ENCODE assay signal across 18 mouse cellular contexts in genomic region chr5:66980862-66981261, GRCm38 (mm10).
A peak's percentile ranks its signal among the peaks of the same experiment; 100 is the strongest.
DNase-seq lines count a peak whose midpoint lies in the region; ATAC-seq lines count a peak whose summit lies in the region.
"Had no signal": no experiment of that assay in that cellular context is flagged by ENCODE, and none has a peak within 500 bp of the region (broad histone marks: within the 10 kb centered on the region; RNA-seq: fewer than 3 reads in every experiment).

No protein-coding gene starts in this region.

- no peak for ATAC-seq in heart, embryonic 12.5 days (ENCODE audit: insufficient number of reproducible peaks, low FRiP score)
- ATAC-seq: Patski had no signal

- no peaks in the 10 kb centered on the region for H3K4me1 ChIP-seq in heart, embryonic 12.5 days (replicated peaks)
- H3K4me1 ChIP-seq in heart, embryonic 10.5 days, result no peaks in the 10 kb centered on the region; the same call in 1 of the 2 replicates

- H3K36me3 ChIP-seq in heart, embryonic 12.5 days, result no peaks in the 10 kb centered on the region
- no peaks in the 10 kb centered on the region for H3K36me3 ChIP-seq in heart, embryonic 10.5 days
- H3K36me3 ChIP-seq: kidney, embryonic 15.5 days; neural tube, embryonic 15.5 days had no signal

- WGBS in heart, embryonic 12.5 days, result 65% methylated on average over 4 of the region's 4 CpGs
- WGBS in heart, embryonic 10.5 days, result 80% methylated on average over 4 of the region's 4 CpGs

- DNase-seq in cerebellum, adult 8-10 months, result peak; percentile 20
- no peak for DNase-seq in cerebellum, postnatal 4 days (ENCODE audit: low spot score in 2 of 2)
- DNase-seq in heart, adult 11 months, result peak; percentile 61
- peak; percentile 15 for DNase-seq in 3T3-L1 (ENCODE audit: low read depth, low spot score)
- DNase-seq in left cerebral cortex, postnatal 25 days (ENCODE audit: low spot score in 2 of 2), result peak; percentile 32 to 88
- no peak for DNase-seq in T-cell, adult 2 months (ENCODE audit: low spot score)
- no peak for DNase-seq in heart, embryonic 10.5 days (ENCODE audit: low spot score)
- DNase-seq: gastrocnemius, postnatal 25 days; lung, postnatal 36 days; thymus, postnatal 25 days had no signal

- no peak overlapping the region for H3K9ac ChIP-seq in heart, embryonic 12.5 days
- H3K9ac ChIP-seq: embryonic facial prominence, embryonic 13.5 days; kidney, embryonic 15.5 days; neural tube, embryonic 15.5 days had no signal

- no peak overlapping the region for H3K4me2 ChIP-seq in heart, embryonic 12.5 days
- H3K4me2 ChIP-seq: embryonic facial prominence, embryonic 13.5 days; kidney, embryonic 15.5 days; midbrain, embryonic 11.5 days; neural tube, embryonic 15.5 days had no signal

- H3K9me3 ChIP-seq in heart, embryonic 12.5 days (replicated peaks), result no peaks in the 10 kb centered on the region
- H3K9me3 ChIP-seq in heart, embryonic 10.5 days, result no peaks in the 10 kb centered on the region
- H3K9me3 ChIP-seq: embryonic facial prominence, embryonic 13.5 days; hindbrain, embryonic 10.5 days; kidney, embryonic 15.5 days; neural tube, embryonic 15.5 days had no signal

- H3K27ac ChIP-seq in heart, embryonic 12.5 days (ENCODE audit: poor library complexity, severe bottlenecking), result no peak overlapping the region
- no peak overlapping the region for H3K27ac ChIP-seq in heart, embryonic 10.5 days
- H3K27ac ChIP-seq: hindbrain, embryonic 10.5 days; kidney, embryonic 15.5 days; stomach, postnatal 0 days had no signal

- peaks cover 31% of the 10 kb centered on the region for H3K27me3 ChIP-seq in heart, embryonic 12.5 days (replicated peaks)
- peaks cover 10% of the 10 kb centered on the region; the same call in 1 of the 2 replicates for H3K27me3 ChIP-seq in heart, embryonic 10.5 days (ENCODE audit: insufficient read depth, poor library complexity, severe bottlenecking)
- H3K27me3 ChIP-seq: embryonic facial prominence, embryonic 13.5 days; kidney, embryonic 15.5 days; neural tube, embryonic 15.5 days; Patski had no signal

- H3K4me3 ChIP-seq in heart, embryonic 12.5 days, result no peak overlapping the region
- H3K4me3 ChIP-seq in heart, embryonic 10.5 days, result no peak overlapping the region
- H3K4me3 ChIP-seq: embryonic facial prominence, embryonic 13.5 days; hindbrain, embryonic 10.5 days; kidney, embryonic 15.5 days; neural tube, embryonic 15.5 days had no signal

- intact Hi-C loops in left cerebral cortex, postnatal 25 days (cut with DNase I), result loop anchor here (5.0 kb wide), 1 partner anchor 84 kb away; no protein-coding TSS in a partner anchor

Comparison
In these comparisons a context has a peak if more than half of its experiments do, and no peak if none do; other contexts are left out.
1. DNase-seq: peak in cerebellum, adult 8-10 months (single experiment), heart, adult 11 months (single experiment), 3T3-L1 (single experiment) and left cerebral cortex, postnatal 25 days (2 of 2); none in cerebellum, postnatal 4 days (0 of 2), T-cell, adult 2 months (single experiment) and heart, embryonic 10.5 days (single experiment).